In the genomic region with DNA sequence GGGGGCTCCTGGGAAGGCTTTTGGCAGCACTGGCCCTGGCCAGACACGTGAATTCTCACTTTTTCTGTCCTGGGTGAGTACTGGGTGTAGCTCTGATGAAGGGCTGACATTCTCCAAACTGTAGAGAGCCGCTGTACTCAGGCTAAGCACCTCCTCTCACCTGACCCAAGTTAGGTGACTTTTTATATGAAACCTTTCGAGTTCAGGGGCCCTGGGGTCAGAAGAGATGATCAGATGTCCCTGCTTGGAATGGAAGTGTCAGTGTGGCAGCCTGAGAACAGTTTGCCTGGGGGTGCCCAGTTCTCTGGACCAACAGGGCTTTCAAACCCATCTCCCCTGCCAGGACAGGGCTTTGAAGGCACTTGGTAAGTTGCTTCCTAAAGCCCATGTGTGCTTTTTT, we compare ENCODE assay signal across 22 mouse cellular contexts. TPM values are rescaled to one million over a fixed set of nuclear protein-coding genes. Genes with fewer than 3 reads are reported as not detected.
DNase-seq lines count a peak whose midpoint lies in the region; ATAC-seq lines count a peak whose summit lies in the region.
"Had no signal": no experiment of that assay in that cellular context is flagged by ENCODE, and none has a peak within 500 bp of the region (broad histone marks: within the 10 kb centered on the region; RNA-seq: fewer than 3 reads in every experiment).

No protein-coding gene starts in this region.

- no peak for DNase-seq in embryonic facial prominence, embryonic 10.5 days (ENCODE audit: low spot score)
- DNase-seq in limb, embryonic 10.5 days (ENCODE audit: low spot score) = no peak
- DNase-seq in cerebellum, adult 9-10 months = no peak
- DNase-seq: adrenal gland, postnatal 10 days; layer of hippocampus, adult 9-11 months; liver; retina, postnatal 1 day; right cerebral cortex, postnatal 25 days; spleen, adult 18-20 months; thymus, adult 18-20 months; thymus, postnatal 4 days had no signal

- peaks cover 14% of the 10 kb centered on the region for H3K36me3 ChIP-seq in embryonic facial prominence, embryonic 13.5 days
- peaks cover 14% of the 10 kb centered on the region for H3K36me3 ChIP-seq in embryonic facial prominence, embryonic 10.5 days (replicated peaks)
- H3K36me3 ChIP-seq in heart, embryonic 13.5 days = peaks cover 20% of the 10 kb centered on the region
- no peaks in the 10 kb centered on the region for H3K36me3 ChIP-seq in heart, embryonic 11.5 days (ENCODE audit: control insufficient read depth, insufficient read depth, low read length)
- peaks cover 8% of the 10 kb centered on the region for H3K36me3 ChIP-seq in limb, embryonic 13.5 days
- H3K36me3 ChIP-seq in limb, embryonic 10.5 days = peaks cover 14% of the 10 kb centered on the region
- H3K36me3 ChIP-seq in stomach, embryonic 16.5 days (ENCODE audit: control insufficient read depth, insufficient read depth, low read length) = no peaks in the 10 kb centered on the region
- H3K36me3 ChIP-seq: hindbrain, embryonic 12.5 days; liver, embryonic 15.5 days; midbrain, embryonic 15.5 days; neural tube, embryonic 12.5 days had no signal

- H3K4me2 ChIP-seq in embryonic facial prominence, embryonic 13.5 days = no peak overlapping the region
- H3K4me2 ChIP-seq in heart, embryonic 13.5 days = no peak overlapping the region
- H3K4me2 ChIP-seq in heart, embryonic 11.5 days = no peak overlapping the region
- no peak overlapping the region for H3K4me2 ChIP-seq in limb, embryonic 13.5 days (replicated peaks)
- H3K4me2 ChIP-seq in stomach, embryonic 16.5 days (ENCODE audit: low read depth, low read length) = no peak overlapping the region
- H3K4me2 ChIP-seq: hindbrain, embryonic 12.5 days; liver, embryonic 15.5 days; midbrain, embryonic 15.5 days; neural tube, embryonic 12.5 days had no signal

- peaks cover 58% of the 10 kb centered on the region for H3K4me1 ChIP-seq in embryonic facial prominence, embryonic 13.5 days
- H3K4me1 ChIP-seq in embryonic facial prominence, embryonic 10.5 days = peaks cover 21% of the 10 kb centered on the region
- peaks cover 79% of the 10 kb centered on the region for H3K4me1 ChIP-seq in heart, embryonic 13.5 days
- H3K4me1 ChIP-seq in heart, embryonic 11.5 days (ENCODE audit: control insufficient read depth, insufficient read depth, low read length) = peaks cover 31% of the 10 kb centered on the region
- H3K4me1 ChIP-seq in limb, embryonic 13.5 days = peaks cover 56% of the 10 kb centered on the region
- peaks cover 17% of the 10 kb centered on the region for H3K4me1 ChIP-seq in limb, embryonic 10.5 days
- H3K4me1 ChIP-seq in stomach, embryonic 16.5 days (ENCODE audit: control insufficient read depth, insufficient read depth, low read length) = peaks cover 38% of the 10 kb centered on the region

- 62% methylated on average over 3 of the region's 3 CpGs for WGBS in embryonic facial prominence, embryonic 13.5 days
- WGBS in embryonic facial prominence, embryonic 10.5 days = 68% methylated on average over 3 of the region's 3 CpGs
- 76% methylated on average over 3 of the region's 3 CpGs for WGBS in heart, embryonic 13.5 days
- 66% methylated on average over 3 of the region's 3 CpGs for WGBS in heart, embryonic 11.5 days (ENCODE audit: insufficient replicate concordance)
- 75% methylated on average over 3 of the region's 3 CpGs for WGBS in limb, embryonic 13.5 days
- 83% methylated on average over 3 of the region's 3 CpGs for WGBS in limb, embryonic 10.5 days
- WGBS in stomach, embryonic 16.5 days = 69% methylated on average over 3 of the region's 3 CpGs

- no peak overlapping the region for H3K4me3 ChIP-seq in embryonic facial prominence, embryonic 13.5 days
- H3K4me3 ChIP-seq in embryonic facial prominence, embryonic 10.5 days = no peak overlapping the region
- no peak overlapping the region for H3K4me3 ChIP-seq in heart, embryonic 13.5 days
- H3K4me3 ChIP-seq in heart, embryonic 11.5 days (ENCODE audit: low read depth, low read length) = no peak overlapping the region
- no peak overlapping the region for H3K4me3 ChIP-seq in limb, embryonic 13.5 days
- no peak overlapping the region for H3K4me3 ChIP-seq in limb, embryonic 10.5 days
- no peak overlapping the region for H3K4me3 ChIP-seq in stomach, embryonic 16.5 days (replicated peaks; ENCODE audit: low read length)
- H3K4me3 ChIP-seq: hindbrain, embryonic 12.5 days; liver, embryonic 15.5 days; midbrain, embryonic 15.5 days; neural tube, embryonic 12.5 days had no signal

- H3K9me3 ChIP-seq in embryonic facial prominence, embryonic 13.5 days = no peaks in the 10 kb centered on the region
- H3K9me3 ChIP-seq in embryonic facial prominence, embryonic 10.5 days = no peaks in the 10 kb centered on the region
- no peaks in the 10 kb centered on the region for H3K9me3 ChIP-seq in heart, embryonic 13.5 days
- no peaks in the 10 kb centered on the region for H3K9me3 ChIP-seq in heart, embryonic 11.5 days (replicated peaks; ENCODE audit: control insufficient read depth, low read length)
- H3K9me3 ChIP-seq in limb, embryonic 13.5 days = no peaks in the 10 kb centered on the region
- no peaks in the 10 kb centered on the region for H3K9me3 ChIP-seq in limb, embryonic 10.5 days (replicated peaks)
- no peaks in the 10 kb centered on the region for H3K9me3 ChIP-seq in stomach, embryonic 16.5 days (replicated peaks; ENCODE audit: control insufficient read depth, low read length)
- H3K9me3 ChIP-seq: hindbrain, embryonic 12.5 days; liver, embryonic 15.5 days; midbrain, embryonic 15.5 days; neural tube, embryonic 12.5 days had no signal

- 0 out of 2 replicates have a peak overlapping the region, but pooled peaks have one; percentile 39 for H3K27ac ChIP-seq in embryonic facial prominence, embryonic 13.5 days
- H3K27ac ChIP-seq in embryonic facial prominence, embryonic 10.5 days (replicated peaks) = no peak overlapping the region
- peak overlapping the region; percentile 68 for H3K27ac ChIP-seq in heart, embryonic 13.5 days (replicated peaks)
- H3K27ac ChIP-seq in heart, embryonic 11.5 days (ENCODE audit: low read depth, low read length) = no peak overlapping the region
- peak overlapping the region; percentile 28 for H3K27ac ChIP-seq in limb, embryonic 13.5 days
- no peak overlapping the region for H3K27ac ChIP-seq in limb, embryonic 10.5 days
- peak overlapping the region; percentile 51; the same call in 1 of the 2 replicates for H3K27ac ChIP-seq in stomach, embryonic 16.5 days (ENCODE audit: low read length)
- H3K27ac ChIP-seq: hindbrain, embryonic 12.5 days; kidney, postnatal 0 days; liver, embryonic 15.5 days; macrophage; midbrain, embryonic 15.5 days; neural tube, embryonic 12.5 days had no signal

- H3K27me3 ChIP-seq in embryonic facial prominence, embryonic 13.5 days = no peaks in the 10 kb centered on the region
- no peaks in the 10 kb centered on the region for H3K27me3 ChIP-seq in embryonic facial prominence, embryonic 10.5 days (replicated peaks; ENCODE audit: low read depth, poor library complexity, severe bottlenecking)
- no peaks in the 10 kb centered on the region for H3K27me3 ChIP-seq in heart, embryonic 13.5 days (replicated peaks)
- H3K27me3 ChIP-seq in heart, embryonic 11.5 days (ENCODE audit: control insufficient read depth, insufficient read depth, low read length) = no peaks in the 10 kb centered on the region
- no peaks in the 10 kb centered on the region for H3K27me3 ChIP-seq in limb, embryonic 13.5 days
- H3K27me3 ChIP-seq in limb, embryonic 10.5 days (ENCODE audit: low read depth, poor library complexity, severe bottlenecking) = no peaks in the 10 kb centered on the region
- H3K27me3 ChIP-seq in stomach, embryonic 16.5 days (ENCODE audit: control insufficient read depth, insufficient read depth, low read length) = no peaks in the 10 kb centered on the region
- H3K27me3 ChIP-seq: hindbrain, embryonic 12.5 days; midbrain, embryonic 15.5 days; neural tube, embryonic 12.5 days had no signal

- H3K9ac ChIP-seq in embryonic facial prominence, embryonic 13.5 days = no peak overlapping the region
- peak overlapping the region; percentile 35; the same call in 1 of the 2 replicates for H3K9ac ChIP-seq in heart, embryonic 13.5 days
- no peak overlapping the region for H3K9ac ChIP-seq in heart, embryonic 11.5 days (ENCODE audit: low read depth, low read length)
- no peak overlapping the region for H3K9ac ChIP-seq in limb, embryonic 13.5 days
- no peak overlapping the region; the same call in 1 of the 2 replicates for H3K9ac ChIP-seq in stomach, embryonic 16.5 days (ENCODE audit: low read length)
- H3K9ac ChIP-seq: hindbrain, embryonic 12.5 days; liver, embryonic 15.5 days; midbrain, embryonic 15.5 days; neural tube, embryonic 12.5 days had no signal

- ATAC-seq in embryonic facial prominence, embryonic 13.5 days (ENCODE audit: insufficient number of reproducible peaks, insufficient read depth, low FRiP score, low TSS enrichment, low read depth) = no peak
- no peak for ATAC-seq in heart, embryonic 13.5 days (ENCODE audit: extremely low read depth, insufficient number of reproducible peaks, low FRiP score, low TSS enrichment)
- ATAC-seq in heart, embryonic 11.5 days (replicated peaks; ENCODE audit: insufficient number of reproducible peaks, low FRiP score, low TSS enrichment) = no peak
- no peak for ATAC-seq in limb, embryonic 13.5 days (ENCODE audit: low FRiP score, low read depth)
- ATAC-seq in stomach, embryonic 16.5 days (ENCODE audit: insufficient read depth, low FRiP score) = no peak
- ATAC-seq: midbrain, embryonic 15.5 days had no signal

RNA-seq across cellular contexts. Expression of a gene that starts 8.2 kb away (rescaled TPM):
- 68.2 and 76.4 TPM in 2 replicates for polyA plus RNA-seq in embryonic facial prominence, embryonic 13.5 days (2015; fragmentation: Nextera tagmentation; extraction: Ambion mirVana)
- polyA plus RNA-seq in embryonic facial prominence, embryonic 10.5 days (2016; fragmentation: Nextera tagmentation; extraction: Ambion mirVana) = 36.5 and 36.8 TPM in 2 replicates
- 44.7 and 51.5 TPM in 2 replicates for polyA plus RNA-seq in heart, embryonic 13.5 days (2015; fragmentation: Nextera tagmentation; extraction: Ambion mirVana)
- polyA plus RNA-seq in heart, embryonic 11.5 days (2014; fragmentation: Nextera tagmentation; extraction: Ambion mirVana) = 51.6 and 61.3 TPM in 2 replicates
- 81.3 and 84.9 TPM in 2 replicates for polyA plus RNA-seq in limb, embryonic 13.5 days (2015; fragmentation: Nextera tagmentation; extraction: Ambion mirVana)
- 35.6 and 38.7 TPM in 2 replicates for polyA plus RNA-seq in limb, embryonic 10.5 days (2016; fragmentation: Nextera tagmentation; extraction: Ambion mirVana)
- 78.6 and 86.8 TPM in 2 replicates for polyA plus RNA-seq in stomach, embryonic 16.5 days (2015; fragmentation: Nextera tagmentation; extraction: Ambion mirVana)

RNA-seq across cellular contexts. Expression of a gene that starts 39.3 kb away (rescaled TPM):
- 168 and 172 TPM in 2 replicates for polyA plus RNA-seq in embryonic facial prominence, embryonic 13.5 days (2015; fragmentation: Nextera tagmentation; extraction: Ambion mirVana)
- 91.1 and 112 TPM in 2 replicates for polyA plus RNA-seq in embryonic facial prominence, embryonic 10.5 days (2016; fragmentation: Nextera tagmentation; extraction: Ambion mirVana)
- polyA plus RNA-seq in heart, embryonic 13.5 days (2015; fragmentation: Nextera tagmentation; extraction: Ambion mirVana) = 9.5 and 9.7 TPM in 2 replicates
- 8.6 and 12.0 TPM in 2 replicates for polyA plus RNA-seq in heart, embryonic 11.5 days (2014; fragmentation: Nextera tagmentation; extraction: Ambion mirVana)
- 162 and 169 TPM in 2 replicates for polyA plus RNA-seq in limb, embryonic 13.5 days (2015; fragmentation: Nextera tagmentation; extraction: Ambion mirVana)
- polyA plus RNA-seq in limb, embryonic 10.5 days (2016; fragmentation: Nextera tagmentation; extraction: Ambion mirVana) = 160 and 171 TPM in 2 replicates
- 63.7 and 65.9 TPM in 2 replicates for polyA plus RNA-seq in stomach, embryonic 16.5 days (2015; fragmentation: Nextera tagmentation; extraction: Ambion mirVana)

Comparison
In these comparisons a context has a peak if more than half of its experiments do, and no peak if none do; other contexts are left out.
1. H3K27ac ChIP-seq: peak in embryonic facial prominence, embryonic 13.5 days (single experiment), heart, embryonic 13.5 days (single experiment), limb, embryonic 13.5 days (single experiment) and stomach, embryonic 16.5 days (single experiment); none in embryonic facial prominence, embryonic 10.5 days (single experiment), heart, embryonic 11.5 days (single experiment) and limb, embryonic 10.5 days (single experiment).